Mouse (Mus musculus) kidney, postnatal 14 days (tissue): ENCODE measurements around the gene Kdelc2.
A peak's percentile ranks its signal among the peaks of the same experiment; 100 is the strongest.

ENCODE experiments used
- DNase-seq: peaks from one replicate; pipeline ENCODE4 v3.0.0; 2022; ENCODE audit warnings: mixed read lengths

Gene Kdelc2

DNA sequence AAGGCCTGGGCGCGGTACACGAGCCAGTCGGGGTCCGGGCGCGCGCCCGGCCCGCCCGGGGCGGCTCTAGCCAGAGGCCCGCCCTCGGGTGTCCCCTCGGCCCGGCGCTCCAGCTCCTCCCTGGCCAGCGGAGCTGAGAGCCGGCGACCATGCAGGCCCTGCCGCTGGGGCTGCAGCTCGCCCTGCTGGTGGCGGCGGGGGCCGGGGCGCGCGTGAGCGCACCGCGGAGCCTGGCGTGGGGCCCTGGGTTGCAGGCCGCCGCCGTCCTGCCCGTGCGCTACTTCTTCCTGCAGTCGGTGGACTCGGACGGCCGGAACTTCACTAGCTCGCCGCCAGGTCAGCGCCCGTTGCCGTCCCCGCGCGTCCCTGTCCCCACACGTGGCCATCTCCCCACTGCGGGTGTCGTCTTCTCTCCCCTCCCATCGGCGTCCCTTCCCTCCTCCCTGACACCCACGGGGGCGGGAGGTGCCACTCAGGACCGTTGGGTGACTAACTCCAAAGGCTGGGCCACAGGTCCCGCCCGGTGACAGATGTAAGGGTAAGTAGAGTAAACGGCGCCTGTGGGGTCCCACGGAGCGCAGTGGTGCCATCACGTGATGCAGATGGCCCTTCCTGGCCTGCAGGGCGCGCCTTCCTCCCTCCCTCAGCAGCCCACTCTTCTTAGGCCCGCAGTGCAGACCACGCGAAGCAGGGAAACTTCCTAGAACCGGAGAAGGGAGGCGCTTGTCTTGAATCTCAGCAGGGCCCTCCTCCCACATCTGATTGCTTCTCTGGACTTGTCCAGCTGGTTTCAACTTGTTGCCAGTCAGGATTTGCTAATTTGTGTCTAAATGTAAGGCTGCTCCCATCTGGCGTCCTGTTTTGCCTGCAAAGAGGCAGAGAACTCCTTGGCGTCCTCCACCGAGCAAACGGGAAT lies at the start of gene Kdelc2:
Gene Kdelc2 (plus strand): TSS at position 75 of the 916 bp plus-strand sequence.
- peak; percentile 90 for DNase-seq

- DNase-seq: no peak
Observed at GRCm38 (mm10) chr9:53335131-53335530, 48.7 kb upstream of the Kdelc2 start.

GRCm38 (mm10) chr9:53339603-53340002 lies 44.2 kb upstream of the Kdelc2 start:
- no peak for DNase-seq

DNA sequence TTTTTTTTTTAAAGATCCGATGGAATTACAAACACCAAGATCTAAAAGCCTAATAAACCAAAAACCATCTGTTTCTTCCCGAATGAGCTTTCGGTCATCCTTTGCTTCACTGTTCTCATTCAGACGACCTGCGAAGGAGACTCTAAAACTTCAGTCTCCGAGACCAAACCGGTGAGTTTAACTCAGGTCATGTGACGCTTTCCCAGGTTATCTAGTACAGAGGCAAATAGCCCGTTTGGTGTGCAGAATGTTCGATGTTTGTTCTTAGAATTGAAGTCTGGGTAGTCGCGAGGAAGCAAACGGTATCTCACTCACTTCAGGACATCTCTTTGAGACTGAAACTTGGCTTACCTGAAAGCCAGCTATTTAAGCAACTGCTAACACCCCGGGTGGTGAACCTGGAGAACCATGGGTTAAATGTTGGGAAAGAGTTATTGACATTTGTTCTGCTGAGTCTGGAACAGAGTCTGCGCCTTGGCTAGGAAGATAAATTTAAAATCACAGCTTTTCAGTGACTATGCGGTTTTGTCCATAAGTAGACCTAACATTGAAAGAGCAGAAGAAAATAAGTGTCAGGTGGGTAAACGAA lies 43.4 kb upstream of the Kdelc2 start:
- no peak for DNase-seq

GRCm38 (mm10) chr9:53340969-53341368 lies 42.9 kb upstream of the Kdelc2 start:
- DNase-seq: peak; percentile 67

- no peak for DNase-seq
Observed at GRCm38 (mm10) chr9:53341981-53342380, 41.8 kb upstream of the Kdelc2 start.

- DNase-seq: no peak
Observed at GRCm38 (mm10) chr9:53344646-53345432, 39.0 kb upstream of the Kdelc2 start.

DNA sequence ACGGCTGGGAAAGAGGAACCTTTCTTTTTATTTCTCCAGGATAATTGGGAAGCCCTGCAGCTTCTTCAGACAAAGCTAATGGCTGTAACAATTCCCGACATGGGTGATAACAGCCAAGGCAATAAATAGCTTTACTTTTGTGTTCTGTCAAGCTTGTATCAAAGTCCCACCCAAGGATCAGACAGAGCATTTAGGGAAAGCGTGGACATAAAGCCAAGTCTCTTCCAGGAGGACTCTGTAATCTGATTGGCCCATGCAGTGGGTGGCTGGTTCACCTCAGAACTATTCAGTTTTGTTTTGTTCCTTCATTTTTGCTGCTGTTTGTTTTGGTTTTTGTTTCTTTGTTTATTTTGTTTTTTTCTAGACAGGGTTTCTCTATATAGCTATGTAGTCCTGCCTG lies 38.1 kb upstream of the Kdelc2 start:
- DNase-seq: no peak

GRCm38 (mm10) chr9:53346402-53346801 lies 37.4 kb upstream of the Kdelc2 start:
- DNase-seq: no peak

- no peak for DNase-seq
Observed at GRCm38 (mm10) chr9:53349211-53349610, 34.6 kb upstream of the Kdelc2 start.

DNA sequence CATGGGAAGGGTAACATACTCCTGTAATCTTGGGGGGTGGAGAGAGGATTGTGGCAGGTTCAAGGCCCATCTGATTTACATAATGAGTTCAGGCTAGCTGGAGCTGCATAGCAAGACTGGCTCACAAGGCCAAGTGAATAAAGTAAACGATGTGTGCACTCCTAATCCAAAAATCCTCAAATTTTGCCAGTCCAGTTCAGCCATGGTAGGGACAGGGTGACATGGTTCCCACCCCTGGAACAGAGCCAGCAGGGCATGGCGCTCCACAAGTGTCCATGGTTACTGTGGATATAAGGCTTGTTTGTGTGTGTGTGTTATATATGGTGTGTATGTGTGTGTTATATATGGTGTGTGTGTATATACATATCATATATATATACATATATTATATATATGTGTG lies 33.5 kb upstream of the Kdelc2 start:
- no peak for DNase-seq

GRCm38 (mm10) chr9:53351899-53352298 lies 31.9 kb upstream of the Kdelc2 start:
- no peak for DNase-seq

GRCm38 (mm10) chr9:53353161-53353560 lies 30.7 kb upstream of the Kdelc2 start:
- DNase-seq: no peak

- DNase-seq: peak; percentile 17
Observed at GRCm38 (mm10) chr9:53356219-53357155, 27.3 kb upstream of the Kdelc2 start.

GRCm38 (mm10) chr9:53371339-53371738 lies 12.5 kb upstream of the Kdelc2 start:
- DNase-seq: no peak

- DNase-seq: no peak
Observed at GRCm38 (mm10) chr9:53375907-53376306, 7.9 kb upstream of the Kdelc2 start.

- no peak for DNase-seq
Observed at GRCm38 (mm10) chr9:53376820-53377219, 7.0 kb upstream of the Kdelc2 start.

DNA sequence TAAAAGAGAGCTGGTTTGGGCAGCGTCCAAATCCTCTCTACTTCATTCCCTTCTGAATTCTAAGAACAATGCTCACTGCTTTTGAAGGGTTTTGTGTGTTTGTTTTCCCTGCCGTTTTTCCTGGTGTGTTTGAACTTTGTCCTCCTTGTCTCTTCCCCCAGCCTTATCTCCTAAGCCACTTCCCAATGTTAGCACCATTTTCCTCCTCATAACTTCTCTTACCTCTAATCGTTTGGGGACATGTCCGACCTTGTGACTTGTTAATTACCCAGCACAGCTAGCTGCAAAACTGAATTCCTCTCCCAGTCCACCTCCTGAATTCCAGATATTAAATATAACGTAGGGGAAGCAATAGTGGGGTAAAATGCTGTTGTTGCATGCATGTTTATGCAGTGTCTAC lies 6.2 kb upstream of the Kdelc2 start:
- no peak for DNase-seq

- DNase-seq: no peak
Observed at GRCm38 (mm10) chr9:53378171-53378570, 5.7 kb upstream of the Kdelc2 start.

DNA sequence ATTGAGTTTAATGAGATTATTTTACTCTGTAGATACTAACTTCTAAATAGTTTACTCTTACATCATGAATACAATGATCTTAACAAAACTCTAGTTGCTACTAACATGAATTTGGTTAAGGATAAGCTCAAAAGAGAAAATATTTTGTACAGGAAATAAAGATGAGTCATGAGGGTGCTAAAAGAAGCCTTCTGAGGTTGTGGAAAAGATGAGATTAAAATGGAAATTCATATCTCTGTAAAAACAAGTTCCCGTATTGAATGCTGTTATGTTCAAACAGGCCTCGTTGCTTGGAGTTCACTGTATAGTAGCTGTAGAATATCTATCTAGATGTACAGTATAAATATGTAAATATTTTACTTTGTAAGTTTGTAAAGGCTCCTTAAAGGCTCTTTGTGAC lies 3.2 kb upstream of the Kdelc2 start:
- no peak for DNase-seq

- no peak for DNase-seq
Observed at GRCm38 (mm10) chr9:53381113-53381615, 2.7 kb upstream of the Kdelc2 start.

- no peak for DNase-seq
Observed at GRCm38 (mm10) chr9:53384873-53385272, 1.0 kb downstream of the Kdelc2 start.
